Mouse (Mus musculus) embryonic facial prominence, embryonic 15.5 days (tissue): Measurements from ENCODE around the gene 2310003L06Rik. TPM values are rescaled to one million over a fixed set of nuclear protein-coding genes. Genes with fewer than 3 reads are reported as not detected.

ENCODE experiments used
- ATAC-seq: fragments of 200-750 bp; cut with Nextera tagmentation; 2 replicates; pipeline ENCODE4 v1.8.0; 2017; ENCODE audit warnings: low read depth, moderate TSS enrichment; ENCODE audit not compliant: insufficient number of reproducible peaks, low FRiP score, low TSS enrichment
- H3K27ac ChIP-seq: fragments of 300-500 bp; sonication (generic); replicated peaks from 2 replicates; pipeline ENCODE4 v1.5.1; 2015; ENCODE audit warnings: mild to moderate bottlenecking, inconsistent platforms
- H3K27me3 ChIP-seq: fragments of 300-500 bp; sonication (generic); 2 replicates; pipeline ENCODE4 v1.6.1; 2015; ENCODE audit warnings: inconsistent platforms
- H3K36me3 ChIP-seq: fragments of 300-500 bp; sonication (generic); 2 replicates; pipeline ENCODE4 v1.6.1; 2015; ENCODE audit warnings: mild to moderate bottlenecking, inconsistent platforms
- H3K4me1 ChIP-seq: fragments of 300-500 bp; sonication (generic); 2 replicates; pipeline ENCODE4 v1.6.1; 2015; ENCODE audit warnings: inconsistent platforms
- H3K4me2 ChIP-seq: fragments of 300-500 bp; sonication (generic); replicated peaks from 2 replicates; pipeline ENCODE4 v1.6.1; 2015; ENCODE audit warnings: mild to moderate bottlenecking, inconsistent platforms
- H3K4me3 ChIP-seq: fragments of 300-500 bp; sonication (generic); replicated peaks from 2 replicates; pipeline ENCODE4 v1.5.1; 2015; ENCODE audit warnings: mild to moderate bottlenecking, inconsistent platforms
- H3K9ac ChIP-seq: fragments of 300-500 bp; sonication (generic); 2 replicates; pipeline ENCODE4 v1.6.1; 2015; ENCODE audit warnings: inconsistent platforms
- H3K9me3 ChIP-seq: fragments of 300-500 bp; sonication (generic); replicated peaks from 2 replicates; pipeline ENCODE4 v1.6.1; 2016; ENCODE audit warnings: inconsistent platforms
- WGBS: fragments of 180-500 bp; shearing (Covaris S2); methylation state at CpG from one replicate; pipeline ENCODE4 v1.1.7; 2015; 5-methylcytosine and 5-hydroxymethylcytosine counted together
- polyA plus RNA-seq: library from polyadenylated mRNA; unstranded; fragments of >200 nt; fragmentation: Nextera tagmentation; extraction: Ambion mirVana; gene quantifications from 2 replicates; pipeline ENCODE4 v1.2.1, GENCODE M21; 2015

2310003L06Rik gene
- 0.21 TPM in 1 of 2 replicates, not detected in the other for polyA plus RNA-seq

GRCm38 (mm10) chr5:87969201-87969600, at the start of gene 2310003L06Rik, which contains the start of gene Gm28434:
Gene 2310003L06Rik, plus strand, starts transcription at chr5:87969459.
Gene Gm28434, plus strand, starts transcription at chr5:87969517.
- H3K27ac ChIP-seq: no peak within 1 kb of the TSS
- H3K4me1 ChIP-seq: no peaks in the 10 kb centered on the region
- ATAC-seq: no peak
- no peaks in the 10 kb centered on the region for H3K9me3 ChIP-seq
- H3K9ac ChIP-seq: no peak within 1 kb of the TSS
- H3K27me3 ChIP-seq: no peaks in the 10 kb centered on the region
- no peaks in the 10 kb centered on the region for H3K36me3 ChIP-seq
- no peak within 1 kb of the TSS for H3K4me3 ChIP-seq
- 38% methylated on average over 2 of the region's 2 CpGs for WGBS
- H3K4me2 ChIP-seq: no peak within 1 kb of the TSS

GRCm38 (mm10) chr5:87925372-87925771, 43.9 kb upstream of the 2310003L06Rik start, which contains the start of gene Csn3:
Gene Csn3, plus strand, starts transcription at chr5:87925579.
- Histone ChIP-seq H3K4me3 (no peak within 1 kb of the TSS), H3K4me2 (no peak within 1 kb of the TSS), H3K27me3 (no peaks in the 10 kb centered on the region), H3K27ac (no peak within 1 kb of the TSS), H3K9ac (no peak within 1 kb of the TSS), H3K4me1 (no peaks in the 10 kb centered on the region), H3K9me3 (no peaks in the 10 kb centered on the region), H3K36me3 (no peaks in the 10 kb centered on the region)
- ATAC-seq: no peak
- 14% methylated on average over 5 of the region's 5 CpGs for WGBS

- WGBS: 26% methylated on average over 1 of the region's 1 CpGs
- Histone ChIP-seq H3K9me3 (no peaks in the 10 kb centered on the region), H3K36me3 (no peaks in the 10 kb centered on the region)
Measured at GRCm38 (mm10) chr5:87931603-87932002, 37.7 kb upstream of the 2310003L06Rik start.

GRCm38 (mm10) chr5:87940752-87941151, 28.5 kb upstream of the 2310003L06Rik start:
- Histone ChIP-seq H3K4me1 (no peaks in the 10 kb centered on the region), H3K27me3 (no peaks in the 10 kb centered on the region), H3K9me3 (no peaks in the 10 kb centered on the region), H3K27ac (no peak overlapping the region), H3K9ac (no peak overlapping the region), H3K36me3 (no peaks in the 10 kb centered on the region), H3K4me2 (no peak overlapping the region), H3K4me3 (no peak overlapping the region)
- WGBS: 27% methylated on average over 3 of the region's 3 CpGs
- no peak for ATAC-seq

More at GRCm38 (mm10) chr5:87931603-87932002, 37.7 kb upstream of the 2310003L06Rik start:
- Histone ChIP-seq H3K27ac (no peak overlapping the region), H3K9ac (no peak overlapping the region), H3K4me3 (no peak overlapping the region), H3K27me3 (no peaks in the 10 kb centered on the region), H3K4me1 (no peaks in the 10 kb centered on the region), H3K4me2 (no peak overlapping the region)
- no peak for ATAC-seq

- no peak overlapping the region for H3K9ac ChIP-seq
- H3K4me2 ChIP-seq: no peak overlapping the region
- H3K4me3 ChIP-seq: no peak overlapping the region
- H3K27me3 ChIP-seq: no peaks in the 10 kb centered on the region
- H3K4me1 ChIP-seq: no peaks in the 10 kb centered on the region
- ATAC-seq: no peak
- H3K9me3 ChIP-seq: no peaks in the 10 kb centered on the region
- no peak overlapping the region for H3K27ac ChIP-seq
- H3K36me3 ChIP-seq: no peaks in the 10 kb centered on the region
Measured at GRCm38 (mm10) chr5:87942515-87942914, 26.7 kb upstream of the 2310003L06Rik start.

GRCm38 (mm10) chr5:87951836-87952235, 17.4 kb upstream of the 2310003L06Rik start:
- Histone ChIP-seq H3K36me3 (no peaks in the 10 kb centered on the region), H3K27me3 (no peaks in the 10 kb centered on the region), H3K27ac (no peak overlapping the region), H3K4me3 (no peak overlapping the region), H3K9ac (no peak overlapping the region), H3K4me1 (no peaks in the 10 kb centered on the region), H3K4me2 (no peak overlapping the region), H3K9me3 (no peaks in the 10 kb centered on the region)
- no peak for ATAC-seq

- WGBS: 79% methylated on average over 3 of the region's 3 CpGs
- Histone ChIP-seq H3K4me3 (no peak within 1 kb of the TSS), H3K9ac (no peak within 1 kb of the TSS), H3K4me2 (no peak within 1 kb of the TSS), H3K27me3 (no peaks in the 10 kb centered on the region), H3K36me3 (no peaks in the 10 kb centered on the region), H3K4me1 (no peaks in the 10 kb centered on the region), H3K27ac (no peak within 1 kb of the TSS), H3K9me3 (no peaks in the 10 kb centered on the region)
- ATAC-seq: no peak
Measured at GRCm38 (mm10) chr5:87979139-87979538, 9.9 kb downstream of the 2310003L06Rik start, which contains the start of gene Cabs1. Gene Cabs1, plus strand, starts transcription at chr5:87979439.

- WGBS: 51% methylated on average over 3 of the region's 3 CpGs
- ATAC-seq: no peak
- no peak overlapping the region for H3K4me3 ChIP-seq
Measured at GRCm38 (mm10) chr5:87982468-87983214, 13.4 kb downstream of the 2310003L06Rik start.

GRCm38 (mm10) chr5:88002249-88002648, 33.0 kb downstream of the 2310003L06Rik start, which contains the start of gene Smr3a:
Gene Smr3a, plus strand, starts transcription at chr5:88002549.
- 82% methylated on average over 3 of the region's 3 CpGs for whole genome bisulfite sequencing
- Histone ChIP-seq H3K36me3 (no peaks in the 10 kb centered on the region), H3K4me3 (no peak within 1 kb of the TSS), H3K4me1 (no peaks in the 10 kb centered on the region), H3K9ac (no peak within 1 kb of the TSS), H3K27ac (no peak within 1 kb of the TSS), H3K9me3 (no peaks in the 10 kb centered on the region), H3K27me3 (no peaks in the 10 kb centered on the region), H3K4me2 (no peak within 1 kb of the TSS)
- ATAC-seq: no peak

More at GRCm38 (mm10) chr5:87982468-87983214, 13.4 kb downstream of the 2310003L06Rik start:
- H3K27ac ChIP-seq: no peak overlapping the region
- no peaks in the 10 kb centered on the region for H3K36me3 ChIP-seq
- no peaks in the 10 kb centered on the region for H3K4me1 ChIP-seq
- no peaks in the 10 kb centered on the region for H3K9me3 ChIP-seq
- no peak overlapping the region for H3K4me2 ChIP-seq
- H3K9ac ChIP-seq: no peak overlapping the region
- H3K27me3 ChIP-seq: no peaks in the 10 kb centered on the region

GRCm38 (mm10) chr5:88005241-88005640, 36.0 kb downstream of the 2310003L06Rik start:
- Histone ChIP-seq H3K4me2 (no peak overlapping the region), H3K27ac (no peak overlapping the region), H3K9me3 (no peaks in the 10 kb centered on the region), H3K4me3 (no peak overlapping the region), H3K4me1 (no peaks in the 10 kb centered on the region), H3K36me3 (no peaks in the 10 kb centered on the region), H3K9ac (no peak overlapping the region), H3K27me3 (no peaks in the 10 kb centered on the region)
- no peak for ATAC-seq
